Mouse (Mus musculus): ENCODE data around the gene Zdhhc17. TPM values are rescaled to one million over a fixed set of nuclear protein-coding genes. Genes with fewer than 3 reads are reported as not detected.

The Zdhhc17 gene
- total and polyA plus RNA-seq, 3 experiments = 5.8 to 8.0 (median 7.3) TPM

- no peak for DNase-seq (ENCODE audit: extremely low read depth)
- dilution Hi-C loops (cut with MboI; ENCODE audit: extremely low pct_ligation_motif_present, extremely low pct_unique_long_range_greater_than_20kb, low sequenced_read_pairs) = no loop called here
- in situ Hi-C loops (cut with MboI; ENCODE audit: low pct_ligation_motif_present, low pct_unique_long_range_greater_than_20kb, low sequenced_read_pairs) = no loop called here
- no peak overlapping the region for H3K4me3 ChIP-seq (replicated peaks in 1 of 3; ENCODE audit: low read depth in 2 of 3, low read length in 2 of 3, poor library complexity in 1 of 3)
- no peaks in the 10 kb centered on the region for H3K9me3 ChIP-seq (replicated peaks; ENCODE audit: low read length)
- H3K36me3 ChIP-seq (replicated peaks in 1 of 2; ENCODE audit: control insufficient read depth in 1 of 2, insufficient read depth in 1 of 2, low read length in 1 of 2) = peaks cover 6 to 48% of the 10 kb centered on the region in 2 experiments
- H3K4me1 ChIP-seq (ENCODE audit: control insufficient read depth in 1 of 2, insufficient read depth in 2 of 2) = peaks cover 0 to 9% of the 10 kb centered on the region in 2 experiments; a peak in 1 of 4 replicates
- H3K27ac ChIP-seq (ENCODE audit: insufficient read depth, low read depth) = no peak overlapping the region
- no peaks in the 10 kb centered on the region for H3K27me3 ChIP-seq (replicated peaks)
- no peak overlapping the region for H3K4me2 ChIP-seq (ENCODE audit: insufficient read depth, low read depth, poor library complexity, severe bottlenecking)
- H3K9ac ChIP-seq (ENCODE audit: insufficient read depth, low read depth) = no peak overlapping the region
- no peaks in the 10 kb centered on the region for H3K79me2 ChIP-seq (replicated peaks; ENCODE audit: control insufficient read depth, extremely low read depth, insufficient read depth, poor library complexity, severe bottlenecking)
- TF ChIP-seq NELFE (IDR thresholded peaks at IDR 0.05; ENCODE audit: low read depth, low read length) = no peak
- TF ChIP-seq IRF4 (IDR thresholded peaks at IDR 0.05; ENCODE audit: low read depth, low read length) = no peak
- TF ChIP-seq E2F4 (IDR thresholded peaks at IDR 0.05; ENCODE audit: insufficient replicate concordance, low read depth, low read length) = no peak
- TF ChIP-seq CTCF (conservative IDR thresholded peaks at IDR 0.05 in 1 of 2, IDR thresholded peaks at IDR 0.05 in 1 of 2; ENCODE audit: low read depth in 2 of 2, low read length in 2 of 2) = no peak
- no peak for TF ChIP-seq ZNF384 (IDR thresholded peaks at IDR 0.05; ENCODE audit: low read depth, low read length)
- TF ChIP-seq CHD2 (IDR thresholded peaks at IDR 0.05; ENCODE audit: low read length) = no peak
- no peak for TF ChIP-seq MXI1 (IDR thresholded peaks at IDR 0.05; ENCODE audit: low read depth, low read length)
- no peak for TF ChIP-seq GABPA (IDR thresholded peaks at IDR 0.05; ENCODE audit: insufficient replicate concordance, low read depth, low read length)
- no peak for TF ChIP-seq USF1 (IDR thresholded peaks at IDR 0.05; ENCODE audit: low read depth, low read length)
- TF ChIP-seq ZKSCAN1 (IDR thresholded peaks at IDR 0.05; ENCODE audit: borderline replicate concordance, low read depth, low read length) = no peak
- no peak for TF ChIP-seq SMC3 (IDR thresholded peaks at IDR 0.05; ENCODE audit: low read depth, low read length)
- no peak for TF ChIP-seq JUN (IDR thresholded peaks at IDR 0.05; ENCODE audit: insufficient read depth, low read depth, low read length)
- TF ChIP-seq UBTF (IDR thresholded peaks at IDR 0.05; ENCODE audit: low read depth, low read length) = no peak
- no peak for TF ChIP-seq TBP (conservative IDR thresholded peaks at IDR 0.05; ENCODE audit: low read depth, low read length)
- TF ChIP-seq EP300 (IDR thresholded peaks at IDR 0.05; ENCODE audit: low read length) = no peak
Observed at GRCm38 (mm10) chr10:110952271-110952670, 57.7 kb downstream of the Zdhhc17 start.

GRCm38 (mm10) chr10:110951748-110952147, 58.2 kb downstream of the Zdhhc17 start:
- H3K36me3 ChIP-seq (replicated peaks in 1 of 2; ENCODE audit: control insufficient read depth in 1 of 2, insufficient read depth in 1 of 2, low read length in 1 of 2) = peaks cover 6 to 44% of the 10 kb centered on the region in 2 experiments
- no peak overlapping the region for H3K9ac ChIP-seq (ENCODE audit: insufficient read depth, low read depth)
- no peaks in the 10 kb centered on the region for H3K9me3 ChIP-seq (replicated peaks; ENCODE audit: low read length)
- in situ Hi-C loops (cut with MboI; ENCODE audit: low pct_ligation_motif_present, low pct_unique_long_range_greater_than_20kb, low sequenced_read_pairs) (no loop called here), dilution Hi-C loops (cut with MboI; ENCODE audit: extremely low pct_ligation_motif_present, extremely low pct_unique_long_range_greater_than_20kb, low sequenced_read_pairs) (no loop called here)
- TF ChIP-seq ELF1 (IDR thresholded peaks at IDR 0.05; ENCODE audit: low read depth, low read length) = no peak
- H3K27me3 ChIP-seq (replicated peaks) = no peaks in the 10 kb centered on the region
- no peak overlapping the region for H3K27ac ChIP-seq (ENCODE audit: insufficient read depth, low read depth)
- DNase-seq (ENCODE audit: extremely low read depth) = no peak
- H3K4me3 ChIP-seq (replicated peaks in 1 of 3; ENCODE audit: low read depth in 2 of 3, low read length in 2 of 3, poor library complexity in 1 of 3) = no peak overlapping the region
- no peak overlapping the region for H3K4me2 ChIP-seq (ENCODE audit: insufficient read depth, low read depth, poor library complexity, severe bottlenecking)
- H3K79me2 ChIP-seq (replicated peaks; ENCODE audit: control insufficient read depth, extremely low read depth, insufficient read depth, poor library complexity, severe bottlenecking) = no peaks in the 10 kb centered on the region
- H3K4me1 ChIP-seq (ENCODE audit: control insufficient read depth in 1 of 2, insufficient read depth in 2 of 2) = peaks cover 1 to 11% of the 10 kb centered on the region in 2 experiments; a peak in 2 of 4 replicates
